Mouse (Mus musculus) liver, postnatal 0 days (tissue): ENCODE measurements around the gene 1700029J07Rik. TPM values are rescaled to one million over a fixed set of nuclear protein-coding genes. Genes with fewer than 3 reads are reported as not detected.
A peak's percentile ranks its signal among the peaks of the same experiment; 100 is the strongest.

Experiments used
- ATAC-seq: fragments of 200-750 bp; cut with Nextera tagmentation; 2 replicates; pipeline ENCODE4 v1.8.0; 2017; ENCODE audit warnings: mild to moderate bottlenecking, moderate library complexity
- DNase-seq: peaks from one replicate; pipeline ENCODE4 v3.0.0-alpha.2; 2016
- H3K27ac ChIP-seq: fragments of 300-500 bp; sonication (generic); 2 replicates; pipeline ENCODE4 v1.5.1; 2014; ENCODE audit warnings: antibody characterized with exemption, moderate library complexity, mild to moderate bottlenecking, low read depth
- H3K27me3 ChIP-seq: fragments of 300-500 bp; sonication (generic); 2 replicates; pipeline ENCODE4 v1.6.1; 2014; ENCODE audit warnings: low read length, control low read depth, mixed read lengths; ENCODE audit not compliant: insufficient read depth
- H3K36me3 ChIP-seq: fragments of 300-500 bp; sonication (generic); replicated peaks from 2 replicates; pipeline ENCODE4 v1.6.1; 2014; ENCODE audit warnings: mild to moderate bottlenecking, control low read depth, low read length, moderate library complexity, mixed read lengths; ENCODE audit not compliant: insufficient read depth
- H3K4me1 ChIP-seq: fragments of 300-500 bp; sonication (generic); 2 replicates; pipeline ENCODE4 v1.6.1; 2014; ENCODE audit warnings: antibody characterized with exemption, mild to moderate bottlenecking, control low read depth; ENCODE audit not compliant: insufficient read depth
- H3K4me2 ChIP-seq: fragments of 300-500 bp; sonication (generic); 2 replicates; pipeline ENCODE4 v1.6.1; 2014; ENCODE audit warnings: low read depth, mild to moderate bottlenecking, low read length, moderate library complexity, mixed read lengths
- H3K4me3 ChIP-seq: fragments of 300-500 bp; sonication (generic); 2 replicates; pipeline ENCODE4 v1.5.1; 2014; ENCODE audit warnings: low read depth, low read length
- H3K9ac ChIP-seq: fragments of 300-500 bp; sonication (generic); replicated peaks from 2 replicates; pipeline ENCODE4 v1.6.1; 2014; ENCODE audit warnings: mild to moderate bottlenecking, moderate library complexity
- H3K9me3 ChIP-seq: fragments of 300-500 bp; sonication (generic); 2 replicates; pipeline ENCODE4 v1.6.1; 2016; ENCODE audit warnings: mild to moderate bottlenecking, control low read depth, low read length, mixed read lengths
- CTCF ChIP-seq: sonication (generic); IDR thresholded peaks from 2 replicates; pipeline ENCODE4 v1.5.1; 2016; ENCODE audit warnings: antibody characterized with exemption, low read depth
- EP300 ChIP-seq: IDR thresholded peaks from 2 replicates; pipeline ENCODE4 v1.6.1; 2016; ENCODE audit warnings: antibody characterized with exemption, low read depth, mild to moderate bottlenecking
- WGBS: fragments of 180-500 bp; shearing (Covaris S2); extraction: QIAGEN DNeasy Blood & Tissue Kit; methylation state at CpG from one replicate; pipeline ENCODE4 v1.1.7; 2014; ENCODE audit not compliant: insufficient replicate concordance; 5-methylcytosine and 5-hydroxymethylcytosine counted together
- polyA plus RNA-seq: library from polyadenylated mRNA; unstranded; fragments of >200 nt; fragmentation: Nextera tagmentation; extraction: Ambion mirVana; gene quantifications from 2 replicates; pipeline ENCODE4 v1.2.1, GENCODE M21; 2015

Gene 1700029J07Rik
- polyA plus RNA-seq, 1 experiment from 2014 or later = 0.62 TPM

DNA sequence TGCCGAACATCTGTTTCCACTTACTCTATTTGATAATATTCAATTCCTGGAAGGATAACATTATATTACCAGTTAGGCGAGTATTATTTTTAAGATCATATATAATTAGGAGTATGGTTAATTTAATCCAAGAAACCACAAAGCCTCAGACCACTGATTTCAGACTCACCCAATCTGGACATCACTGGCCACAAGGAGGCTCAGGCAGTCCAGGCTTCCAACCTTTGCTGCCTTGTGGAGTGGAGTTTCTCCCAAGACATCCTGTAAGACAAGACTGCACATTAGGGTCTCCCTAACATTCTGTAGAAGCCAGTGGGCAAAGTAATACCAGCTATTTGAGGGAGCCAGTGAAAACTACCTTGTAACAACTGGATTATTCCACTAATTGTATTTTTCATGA is 23.2 kb upstream of the 1700029J07Rik start:
- Histone ChIP-seq H3K4me2 (peak overlapping the region; percentile 94), H3K27me3 (no peaks in the 10 kb centered on the region), H3K27ac (no peak overlapping the region), H3K4me3 (no peak overlapping the region), H3K9ac (no peak overlapping the region), H3K9me3 (no peaks in the 10 kb centered on the region), H3K4me1 (peaks cover 11% of the 10 kb centered on the region), H3K36me3 (peaks cover 29% of the 10 kb centered on the region)
- no peak for ATAC-seq
- TF ChIP-seq CTCF (peak; percentile 15; the same call in 1 of the 2 replicates), EP300 (no peak)
- WGBS = 76% methylated on average over 2 of the region's 2 CpGs
- no peak for DNase-seq

DNA sequence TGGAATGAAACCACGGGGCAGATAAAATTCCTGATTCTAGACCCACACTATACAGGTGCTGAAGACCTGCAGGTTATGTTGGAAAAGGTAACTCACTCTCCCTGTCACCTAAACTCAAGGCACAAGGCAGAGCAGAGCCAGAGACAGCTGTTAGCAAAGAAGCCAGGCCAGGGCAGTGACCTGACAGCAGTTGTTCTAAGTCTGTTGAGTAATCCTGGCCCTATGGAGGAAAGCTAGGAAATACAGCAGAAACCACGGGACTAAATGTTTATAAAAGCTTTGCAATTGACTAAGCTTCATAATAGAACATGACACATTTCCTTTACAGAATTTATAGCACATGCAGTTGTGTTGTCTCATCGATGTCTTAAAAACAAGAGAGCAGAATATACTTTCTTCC is 20.5 kb upstream of the 1700029J07Rik start:
- Histone ChIP-seq H3K4me2 (no peak overlapping the region), H3K9me3 (no peaks in the 10 kb centered on the region), H3K36me3 (peaks cover 34% of the 10 kb centered on the region), H3K4me1 (peaks cover 10% of the 10 kb centered on the region), H3K27ac (no peak overlapping the region), H3K9ac (no peak overlapping the region), H3K4me3 (no peak overlapping the region), H3K27me3 (no peaks in the 10 kb centered on the region)
- 75% methylated on average over 3 of the region's 3 CpGs for WGBS
- TF ChIP-seq CTCF (no peak), EP300 (no peak)
- DNase-seq (no peak), ATAC-seq (no peak)

DNA sequence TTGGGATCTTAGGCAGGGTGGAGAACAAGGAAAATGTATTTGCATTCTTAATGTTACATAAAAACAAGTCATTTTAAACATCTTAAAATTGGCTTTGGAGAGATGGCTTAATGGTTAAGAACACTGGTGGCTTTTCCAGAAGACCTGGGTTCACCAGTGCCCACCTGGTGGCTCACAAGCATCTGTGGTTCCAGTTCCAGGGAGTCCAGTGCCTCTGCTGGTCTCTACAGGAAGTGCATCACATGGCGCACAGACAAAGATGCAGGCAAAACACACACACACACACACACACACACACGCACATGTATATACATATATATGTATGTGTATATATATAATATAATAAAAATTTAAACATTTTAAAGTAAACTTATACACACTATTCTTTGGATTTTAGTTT is 19.1 kb upstream of the 1700029J07Rik start:
- H3K27me3 ChIP-seq = no peaks in the 10 kb centered on the region
- no peak overlapping the region for H3K4me3 ChIP-seq
- H3K9ac ChIP-seq = no peak overlapping the region
- no peaks in the 10 kb centered on the region for H3K9me3 ChIP-seq
- 90% methylated on average over 2 of the region's 2 CpGs for WGBS
- TF ChIP-seq CTCF (peak; percentile 43; the same call in 1 of the 2 replicates), EP300 (no peak)
- H3K36me3 ChIP-seq = peaks cover 39% of the 10 kb centered on the region
- ATAC-seq (no peak), DNase-seq (no peak)
- no peak overlapping the region for H3K27ac ChIP-seq
- peaks cover 2% of the 10 kb centered on the region; the same call in 1 of the 2 replicates for H3K4me1 ChIP-seq
- no peak overlapping the region for H3K4me2 ChIP-seq

DNA sequence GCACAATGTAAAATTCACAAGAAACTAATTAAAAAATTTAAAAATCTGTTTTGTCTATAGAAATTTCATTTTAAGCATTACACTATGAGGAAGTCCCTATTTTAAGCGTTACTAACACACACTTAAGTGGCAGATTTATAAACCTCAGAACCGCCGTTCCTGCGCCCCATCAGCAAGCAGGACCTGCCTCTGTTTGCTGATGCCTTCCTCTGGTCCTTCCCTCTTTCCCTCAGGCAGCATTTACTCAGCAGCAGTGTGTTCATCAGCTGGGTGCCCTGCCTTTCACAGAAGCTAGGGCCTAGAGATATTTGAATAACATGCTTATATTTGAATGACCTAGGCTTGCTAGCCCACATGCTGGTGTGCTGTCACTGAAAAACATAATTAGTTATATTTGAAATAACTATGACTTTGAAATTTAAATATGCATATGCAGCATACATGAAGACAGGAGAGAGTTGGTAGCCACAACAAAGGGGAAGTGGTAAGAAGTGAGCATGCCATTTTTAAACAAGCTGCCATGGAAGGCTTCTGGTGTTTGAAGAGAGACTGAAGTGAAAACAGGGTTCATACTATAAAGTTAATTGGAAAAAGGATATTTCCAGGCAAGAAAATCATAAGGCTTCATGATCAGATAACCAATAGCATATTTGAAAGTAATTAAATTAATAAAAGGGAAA is 15.7 kb upstream of the 1700029J07Rik start:
- 66% methylated on average over 4 of the region's 4 CpGs for WGBS
- no peak for TF ChIP-seq CTCF
- TF ChIP-seq EP300 = no peak

DNA sequence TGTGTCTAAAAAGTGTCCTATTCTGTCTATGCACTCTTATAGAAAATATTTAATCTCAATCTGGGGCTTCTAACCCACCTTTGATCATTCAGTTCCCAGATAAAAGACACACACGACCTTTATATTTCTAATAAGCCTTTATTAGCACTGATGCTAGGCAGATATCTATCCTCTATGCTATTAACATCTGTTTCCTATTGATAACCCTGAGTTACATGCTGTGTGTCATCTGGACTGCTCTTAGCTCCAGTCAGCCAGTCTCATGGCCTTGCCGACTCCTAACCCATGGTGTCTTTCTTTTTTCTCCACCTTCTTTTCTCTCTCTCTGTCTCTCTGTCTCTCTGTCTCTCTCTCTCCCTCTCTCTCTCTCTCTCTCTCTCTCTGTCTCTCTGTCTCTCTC is 13.1 kb upstream of the 1700029J07Rik start:
- ATAC-seq = peak; percentile 43; the same call in 1 of the 2 replicates

More for the DNA sequence above, 15.7 kb upstream of the 1700029J07Rik start:
- H3K9me3 ChIP-seq = no peaks in the 10 kb centered on the region
- no peak overlapping the region for H3K4me3 ChIP-seq
- no peaks in the 10 kb centered on the region for H3K27me3 ChIP-seq
- no peak overlapping the region for H3K9ac ChIP-seq
- no peak for DNase-seq
- no peak for ATAC-seq
- no peak overlapping the region for H3K27ac ChIP-seq
- H3K4me2 ChIP-seq = no peak overlapping the region
- no peaks in the 10 kb centered on the region for H3K4me1 ChIP-seq
- H3K36me3 ChIP-seq = peaks cover 38% of the 10 kb centered on the region

DNA sequence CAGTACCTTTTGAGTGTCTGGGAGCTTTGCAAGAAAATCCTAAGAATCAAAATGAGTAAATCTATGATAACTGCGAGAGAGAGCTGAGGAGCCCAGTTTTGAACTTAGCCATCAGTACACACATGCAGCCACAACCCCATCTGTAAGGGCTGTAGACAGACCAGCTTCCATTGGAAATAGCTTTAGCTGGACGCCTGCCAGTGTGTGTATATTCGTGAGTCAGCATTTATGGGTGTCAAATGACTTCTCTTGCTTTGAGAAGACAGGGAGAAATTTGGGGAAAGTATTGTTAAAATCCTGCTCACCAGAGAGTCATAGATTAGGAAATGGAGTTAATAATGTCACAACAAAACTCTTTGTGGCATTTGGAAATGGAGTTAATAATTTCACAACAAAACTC is 11.6 kb upstream of the 1700029J07Rik start:
- no peak for DNase-seq
- TF ChIP-seq EP300 (no peak), CTCF (no peak)
- H3K27ac ChIP-seq = no peak overlapping the region
- peaks cover 50% of the 10 kb centered on the region for H3K36me3 ChIP-seq
- no peaks in the 10 kb centered on the region for H3K27me3 ChIP-seq
- H3K9ac ChIP-seq = no peak overlapping the region
- no peaks in the 10 kb centered on the region for H3K9me3 ChIP-seq
- H3K4me2 ChIP-seq = no peak overlapping the region
- H3K4me1 ChIP-seq = no peaks in the 10 kb centered on the region
- 74% methylated on average over 3 of the region's 3 CpGs for WGBS
- no peak for ATAC-seq
- no peak overlapping the region for H3K4me3 ChIP-seq

More for the DNA sequence above, 13.1 kb upstream of the 1700029J07Rik start:
- H3K27me3 ChIP-seq = no peaks in the 10 kb centered on the region
- H3K4me3 ChIP-seq = no peak overlapping the region
- no peak overlapping the region for H3K9ac ChIP-seq
- TF ChIP-seq EP300 (no peak), CTCF (no peak)
- no peak overlapping the region for H3K4me2 ChIP-seq
- no peak for DNase-seq
- no peak overlapping the region for H3K27ac ChIP-seq
- WGBS = 44% methylated on average over 2 of the region's 2 CpGs
- no peaks in the 10 kb centered on the region for H3K4me1 ChIP-seq
- H3K9me3 ChIP-seq = no peaks in the 10 kb centered on the region
- H3K36me3 ChIP-seq = peaks cover 39% of the 10 kb centered on the region
